Mouse (Mus musculus) mouse embryonic stem cell (cell line): ENCODE measurements around the gene Gm12830.

Experiments
- in situ Hi-C, 2 experiments: fragments of 300-500 bp; cut with MboI; formaldehyde crosslinking; loops; 1 replicate in 1 of 2; 3 replicates in 1 of 2; pipeline ENCODE4 v1.14.3; 2019 to 2020; ENCODE audit warnings: low sequenced_read_pairs in 2 of 2, low pct_unique_long_range_greater_than_20kb in 1 of 2, mixed read lengths in 1 of 2; ENCODE audit not compliant: unreplicated experiment in 1 of 2

The Gm12830 gene

GRCm38 (mm10) chr4:114842376-114842960, 20.9 kb downstream of the Gm12830 start:
- in situ Hi-C loops: loop anchor here in 1 of 2 experiments (10.0 kb wide), 2 partner anchors 52 to 222 kb away; no protein-coding TSS in a partner anchor

- in situ Hi-C loops: loop anchor here in 1 of 2 experiments (10.0 kb wide), 2 partner anchors 52 to 222 kb away; no protein-coding TSS in a partner anchor
These were observed 21.7 kb downstream of the Gm12830 start for GRCm38 (mm10) chr4:114843097-114843721.

- in situ Hi-C loops: loop anchor here in 1 of 2 experiments (10.0 kb wide), 2 partner anchors 50 to 220 kb away; no protein-coding TSS in a partner anchor
These were observed 23.1 kb downstream of the Gm12830 start for GRCm38 (mm10) chr4:114844600-114844999.

GRCm38 (mm10) chr4:114845622-114846021, 24.1 kb downstream of the Gm12830 start:
- in situ Hi-C loops: loop anchor here in 1 of 2 experiments (10.0 kb wide), 2 partner anchors 49 to 219 kb away; no protein-coding TSS in a partner anchor

- in situ Hi-C loops: loop anchor here in 1 of 2 experiments (10.0 kb wide), 2 partner anchors 48 to 218 kb away; no protein-coding TSS in a partner anchor
These were observed 25.2 kb downstream of the Gm12830 start for GRCm38 (mm10) chr4:114846723-114847122.

GRCm38 (mm10) chr4:114853968-114854367, 32.4 kb downstream of the Gm12830 start:
- in situ Hi-C loops: no loop called here

GRCm38 (mm10) chr4:114858426-114858825, 36.9 kb downstream of the Gm12830 start:
- in situ Hi-C loops: no loop called here

GRCm38 (mm10) chr4:114863166-114863565, 41.6 kb downstream of the Gm12830 start:
- in situ Hi-C loops: no loop called here

- in situ Hi-C loops: no loop called here
These were observed 48.4 kb downstream of the Gm12830 start for GRCm38 (mm10) chr4:114869765-114870490.

GRCm38 (mm10) chr4:114876441-114876972, 55.0 kb downstream of the Gm12830 start:
- in situ Hi-C loops: no loop called here

- in situ Hi-C loops: no loop called here
These were observed 60.7 kb downstream of the Gm12830 start for GRCm38 (mm10) chr4:114882232-114882631.

- in situ Hi-C loops: loop anchor here in 1 of 2 experiments (10.0 kb wide), 1 partner anchor 53 kb away; no protein-coding TSS in a partner anchor
These were observed 76.3 kb downstream of the Gm12830 start for GRCm38 (mm10) chr4:114897853-114898252.

- in situ Hi-C loops: loop anchor here in 1 of 2 experiments (10.0 to 25.0 kb wide), 3 partner anchors 55 to 1037 kb away; partner anchors contain the start of genes Dmbx1 and Trabd2b
These were observed 78.4 kb downstream of the Gm12830 start for GRCm38 (mm10) chr4:114899885-114900284.

- in situ Hi-C loops: loop anchor here in 1 of 2 experiments (25.0 kb wide), 2 partner anchors 489 to 1036 kb away; partner anchors contain the start of genes Dmbx1 and Trabd2b
These were observed 79.5 kb downstream of the Gm12830 start for GRCm38 (mm10) chr4:114900866-114901642.

GRCm38 (mm10) chr4:114901643-114902351, 80.3 kb downstream of the Gm12830 start:
- in situ Hi-C loops: loop anchor here in 1 of 2 experiments (25.0 kb wide), 2 partner anchors 489 to 1036 kb away; partner anchors contain the start of genes Dmbx1 and Trabd2b

- in situ Hi-C loops: loop anchor here in 1 of 2 experiments (25.0 kb wide), 2 partner anchors 491 to 1034 kb away; partner anchors contain the start of genes Dmbx1 and Trabd2b
These were observed 81.3 kb downstream of the Gm12830 start for GRCm38 (mm10) chr4:114902641-114903421.
